Mouse (Mus musculus): ENCODE data around the gene Ybx1. TPM values are rescaled to one million over a fixed set of nuclear protein-coding genes. Genes with fewer than 3 reads are reported as not detected.

The Ybx1 gene
- total RNA-seq, 2 experiments from 2014 or later: 639 to 803 TPM

GRCm38 (mm10) chr4:119238661-119239060 is 55.7 kb downstream of the Ybx1 start:
- no peak for DNase-seq

GRCm38 (mm10) chr4:119234348-119234747 is 60.1 kb downstream of the Ybx1 start:
- no peak for DNase-seq

GRCm38 (mm10) chr4:119233256-119233901 is 61.0 kb downstream of the Ybx1 start:
- DNase-seq: peak; percentile 56 to 60

- peak; percentile 99 for DNase-seq
These were observed 61.8 kb downstream of the Ybx1 start, which contains the start of the genes AU022252 and P3h1 for GRCm38 (mm10) chr4:119232410-119233255. Gene AU022252, minus strand, starts transcription at chr4:119232712. Gene P3h1, plus strand, starts transcription at chr4:119232915.

Other genes with a start within 250 kb of the Ybx1 start
- 10 to 100 TPM; 19.8 to 20.2 TPM for gene Slc2a1, start 185.9 kb downstream of the Ybx1 start, total RNA-seq (2021)
- 10 to 100 TPM; 11.5 to 12.4 TPM for gene Zfp691, start 120.4 kb downstream of the Ybx1 start, total RNA-seq (2021)
- gene Ermap, start 104.6 kb downstream of the Ybx1 start, total RNA-seq (2021): under 1 TPM in 1 of 2 experiments, not detected in 1; 0.10 TPM
- gene Svbp, start 99.3 kb downstream of the Ybx1 start, total RNA-seq (2021): 10 to 100 TPM; 17.1 to 19.2 TPM
- not detected for gene Tmem269, start 76.4 kb downstream of the Ybx1 start, total RNA-seq (2021)
- 10 to 100 TPM; 25.8 to 26.6 TPM for gene AU022252, start 61.9 kb downstream of the Ybx1 start, total RNA-seq (2021)
- gene P3h1, start 61.7 kb downstream of the Ybx1 start, total RNA-seq (2021): 10 to 100 TPM; 27.4 to 30.5 TPM
- under 1 TPM in 1 of 2 experiments, not detected in 1; 0.13 TPM for gene Cldn19, start 39.2 kb downstream of the Ybx1 start, total RNA-seq (2021)
- gene Ppih, start 25.9 kb upstream of the Ybx1 start, total RNA-seq (2021): 10 to 100 TPM; 20.0 to 20.3 TPM
- gene Ccdc30, start 120.9 kb upstream of the Ybx1 start, total RNA-seq (2021): 10 to 100 TPM; 14.5 to 16.9 TPM
- 10 to 100 TPM; 38.0 to 41.7 TPM for gene Ppcs, start 127.8 kb upstream of the Ybx1 start, total RNA-seq (2021)
- gene Zmynd12, start 128.2 kb upstream of the Ybx1 start, total RNA-seq (2021): 1 to 10 TPM; 3.1 to 4.0 TPM
- under 1 TPM; 0.17 to 0.40 TPM for gene Rimkla, start 198.0 kb upstream of the Ybx1 start, total RNA-seq (2021)
- gene Foxj3, start 242.4 kb upstream of the Ybx1 start, total RNA-seq (2021): 10 to 100 TPM; 41.6 to 41.9 TPM
- 10 to 100 TPM in 1 of 2 experiments, 1 to 10 TPM in 1; 8.2 to 11.6 TPM for gene Frg2f1, start 244.9 kb upstream of the Ybx1 start, total RNA-seq (2021)